Mouse (Mus musculus): ENCODE data around the gene Dab2ip. TPM values are rescaled to one million over a fixed set of nuclear protein-coding genes. Genes with fewer than 3 reads are reported as not detected.

Dab2ip gene
- polyA plus RNA-seq, 1 experiment from 2014 or later, result 33.2 TPM

DNA sequence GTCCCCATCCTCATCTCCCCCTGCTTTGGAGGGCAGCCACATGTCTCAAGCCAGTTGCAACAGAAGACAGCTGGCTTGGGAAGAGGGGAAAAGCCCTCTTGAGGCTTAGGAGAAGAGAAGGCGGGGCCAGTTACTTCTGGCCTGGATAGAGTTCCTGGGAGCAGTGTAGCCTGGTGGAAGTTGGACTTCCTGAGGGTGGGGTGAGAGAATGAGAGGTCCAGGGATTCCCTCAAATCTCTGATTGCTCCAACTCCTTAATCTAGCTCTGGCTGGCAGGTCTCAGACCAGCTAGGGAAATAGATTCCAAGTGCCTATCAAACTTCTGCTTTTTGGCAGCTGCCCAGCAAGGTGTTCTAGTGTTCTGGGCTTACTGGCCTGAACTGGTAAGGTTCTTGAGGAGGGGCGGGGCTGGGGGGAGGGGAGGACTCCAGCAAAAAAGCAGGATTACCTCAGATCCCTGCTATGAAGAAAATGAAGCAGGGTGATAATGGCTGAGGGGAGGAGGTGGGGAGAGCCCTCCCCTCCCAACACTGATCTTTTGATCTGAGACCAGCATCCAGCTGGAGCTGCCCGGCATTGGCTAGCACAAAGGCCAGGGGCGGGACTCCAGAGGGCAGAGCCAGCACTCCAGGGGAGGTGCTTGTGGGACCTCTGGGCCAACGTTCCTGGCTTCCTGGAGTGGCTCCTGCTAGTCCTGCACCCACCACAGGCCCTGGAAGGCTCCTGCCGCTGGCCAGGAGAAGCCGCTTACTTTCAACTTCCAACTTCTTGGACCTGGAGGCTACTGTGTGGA lies 133.4 kb downstream of the Dab2ip start:
- WGBS, result 22% methylated on average over 7 of the region's 7 CpGs
- no peaks in the 10 kb centered on the region for H3K27me3 ChIP-seq (ENCODE audit: control insufficient read depth, insufficient read depth, low read depth, low read length)
- H3K4me3 ChIP-seq (ENCODE audit: low read depth, low read length), result no peak overlapping the region
- 0 out of 2 replicates have a peak, but pooled peaks have one; percentile 16 for ATAC-seq
- H3K4me2 ChIP-seq (ENCODE audit: low read length), result no peak overlapping the region
- no peak overlapping the region for H3K27ac ChIP-seq (ENCODE audit: low read length)
- no peaks in the 10 kb centered on the region for H3K36me3 ChIP-seq (ENCODE audit: control insufficient read depth, insufficient read depth, low read length)
- no peaks in the 10 kb centered on the region for H3K9me3 ChIP-seq (replicated peaks; ENCODE audit: control insufficient read depth, low read length, poor library complexity, severe bottlenecking)
- 0 out of 2 replicates have a peak overlapping the region, but pooled peaks have one; percentile 11 for H3K9ac ChIP-seq (ENCODE audit: low read depth, low read length)
- peaks cover 50% of the 10 kb centered on the region for H3K4me1 ChIP-seq (ENCODE audit: control insufficient read depth, insufficient read depth, low read length)

GRCm38 (mm10) chr2:35692272-35692900 lies 134.3 kb downstream of the Dab2ip start:
- H3K4me3 ChIP-seq (ENCODE audit: low read depth, low read length), result no peak overlapping the region
- H3K9me3 ChIP-seq (replicated peaks; ENCODE audit: control insufficient read depth, low read length, poor library complexity, severe bottlenecking), result no peaks in the 10 kb centered on the region
- no peak overlapping the region for H3K27ac ChIP-seq (ENCODE audit: low read length)
- H3K27me3 ChIP-seq (ENCODE audit: control insufficient read depth, insufficient read depth, low read depth, low read length), result no peaks in the 10 kb centered on the region
- H3K4me2 ChIP-seq (ENCODE audit: low read length), result no peak overlapping the region
- H3K4me1 ChIP-seq (ENCODE audit: control insufficient read depth, insufficient read depth, low read length), result peaks cover 58% of the 10 kb centered on the region
- 88% methylated on average over 11 of the region's 11 CpGs for WGBS
- no peaks in the 10 kb centered on the region for H3K36me3 ChIP-seq (ENCODE audit: control insufficient read depth, insufficient read depth, low read length)
- H3K9ac ChIP-seq (ENCODE audit: low read depth, low read length), result no peak overlapping the region
- ATAC-seq, result no peak

- Histone ChIP-seq H3K4me1 (ENCODE audit: control insufficient read depth, insufficient read depth, low read length) (peaks cover 54% of the 10 kb centered on the region), H3K36me3 (ENCODE audit: control insufficient read depth, insufficient read depth, low read length) (no peaks in the 10 kb centered on the region), H3K9ac (ENCODE audit: low read depth, low read length) (no peak overlapping the region), H3K27ac (ENCODE audit: low read length) (no peak overlapping the region), H3K4me2 (ENCODE audit: low read length) (no peak overlapping the region), H3K4me3 (ENCODE audit: low read depth, low read length) (no peak overlapping the region), H3K27me3 (ENCODE audit: control insufficient read depth, insufficient read depth, low read depth, low read length) (no peaks in the 10 kb centered on the region), H3K9me3 (replicated peaks; ENCODE audit: control insufficient read depth, low read length, poor library complexity, severe bottlenecking) (no peaks in the 10 kb centered on the region)
- WGBS, result 65% methylated on average over 7 of the region's 7 CpGs
- ATAC-seq, result no peak
These were observed 135.0 kb downstream of the Dab2ip start for GRCm38 (mm10) chr2:35693037-35693436.

DNA sequence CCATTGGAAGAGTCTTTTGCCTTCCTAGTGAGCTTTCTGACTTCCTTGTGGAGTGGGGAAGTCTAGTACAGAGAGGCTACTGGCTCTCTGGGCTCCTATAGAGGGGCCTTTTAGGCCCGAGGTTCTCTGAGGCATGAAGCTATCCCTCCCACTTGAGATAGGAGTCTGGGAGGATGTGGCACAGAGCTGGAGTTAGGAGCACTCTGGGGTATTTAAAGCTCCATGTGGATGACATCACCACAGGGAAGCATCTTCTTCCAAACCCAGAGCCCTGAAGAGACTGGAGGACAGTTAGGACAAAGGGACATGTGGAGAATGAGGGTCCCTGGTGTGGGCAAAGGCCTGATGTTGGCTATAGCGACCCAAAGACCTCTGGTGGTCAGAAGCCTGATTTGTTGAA lies 136.0 kb downstream of the Dab2ip start:
- peaks cover 52% of the 10 kb centered on the region for H3K4me1 ChIP-seq (ENCODE audit: control insufficient read depth, insufficient read depth, low read length)
- WGBS, result 58% methylated on average over 2 of the region's 2 CpGs
- no peaks in the 10 kb centered on the region for H3K27me3 ChIP-seq (ENCODE audit: control insufficient read depth, insufficient read depth, low read depth, low read length)
- no peak overlapping the region for H3K4me2 ChIP-seq (ENCODE audit: low read length)
- no peak for ATAC-seq
- H3K27ac ChIP-seq (ENCODE audit: low read length), result no peak overlapping the region
- no peak overlapping the region for H3K9ac ChIP-seq (ENCODE audit: low read depth, low read length)
- no peaks in the 10 kb centered on the region for H3K9me3 ChIP-seq (replicated peaks; ENCODE audit: control insufficient read depth, low read length, poor library complexity, severe bottlenecking)
- H3K36me3 ChIP-seq (ENCODE audit: control insufficient read depth, insufficient read depth, low read length), result no peaks in the 10 kb centered on the region
- no peak overlapping the region for H3K4me3 ChIP-seq (ENCODE audit: low read depth, low read length)

GRCm38 (mm10) chr2:35696193-35696541 lies 138.1 kb downstream of the Dab2ip start:
- Histone ChIP-seq H3K4me3 (ENCODE audit: low read depth, low read length) (no peak overlapping the region), H3K9ac (ENCODE audit: low read depth, low read length) (no peak overlapping the region), H3K4me2 (ENCODE audit: low read length) (no peak overlapping the region), H3K27ac (ENCODE audit: low read length) (peak overlapping the region; percentile 6; the same call in 1 of the 2 replicates), H3K27me3 (ENCODE audit: control insufficient read depth, insufficient read depth, low read depth, low read length) (no peaks in the 10 kb centered on the region), H3K9me3 (replicated peaks; ENCODE audit: control insufficient read depth, low read length, poor library complexity, severe bottlenecking) (no peaks in the 10 kb centered on the region), H3K36me3 (ENCODE audit: control insufficient read depth, insufficient read depth, low read length) (no peaks in the 10 kb centered on the region), H3K4me1 (ENCODE audit: control insufficient read depth, insufficient read depth, low read length) (peaks cover 46% of the 10 kb centered on the region)
- ATAC-seq, result no peak
- 65% methylated on average over 7 of the region's 7 CpGs for WGBS

- Histone ChIP-seq H3K27me3 (ENCODE audit: control insufficient read depth, insufficient read depth, low read depth, low read length) (no peaks in the 10 kb centered on the region), H3K9ac (ENCODE audit: low read depth, low read length) (no peak overlapping the region; the same call in none of the 2 replicates), H3K4me1 (ENCODE audit: control insufficient read depth, insufficient read depth, low read length) (peaks cover 40% of the 10 kb centered on the region), H3K9me3 (replicated peaks; ENCODE audit: control insufficient read depth, low read length, poor library complexity, severe bottlenecking) (no peaks in the 10 kb centered on the region), H3K4me2 (ENCODE audit: low read length) (peak overlapping the region; percentile 17; the same call in 1 of the 2 replicates), H3K36me3 (ENCODE audit: control insufficient read depth, insufficient read depth, low read length) (no peaks in the 10 kb centered on the region), H3K27ac (ENCODE audit: low read length) (peak overlapping the region; percentile 39), H3K4me3 (ENCODE audit: low read depth, low read length) (no peak overlapping the region)
- WGBS, result 32% methylated on average over 3 of the region's 3 CpGs
- no peak for ATAC-seq
These were observed 138.7 kb downstream of the Dab2ip start for GRCm38 (mm10) chr2:35696542-35697391.

GRCm38 (mm10) chr2:35697768-35698167 lies 139.7 kb downstream of the Dab2ip start:
- Histone ChIP-seq H3K27ac (ENCODE audit: low read length) (no peak overlapping the region), H3K4me1 (ENCODE audit: control insufficient read depth, insufficient read depth, low read length) (peaks cover 39% of the 10 kb centered on the region), H3K4me2 (ENCODE audit: low read length) (no peak overlapping the region), H3K9me3 (replicated peaks; ENCODE audit: control insufficient read depth, low read length, poor library complexity, severe bottlenecking) (no peaks in the 10 kb centered on the region), H3K27me3 (ENCODE audit: control insufficient read depth, insufficient read depth, low read depth, low read length) (no peaks in the 10 kb centered on the region), H3K36me3 (ENCODE audit: control insufficient read depth, insufficient read depth, low read length) (no peaks in the 10 kb centered on the region), H3K4me3 (ENCODE audit: low read depth, low read length) (no peak overlapping the region), H3K9ac (ENCODE audit: low read depth, low read length) (no peak overlapping the region)
- 88% methylated on average over 3 of the region's 3 CpGs for WGBS
- no peak for ATAC-seq

- 86% methylated on average over 2 of the region's 2 CpGs for WGBS
- H3K4me3 ChIP-seq (ENCODE audit: low read depth, low read length), result no peak overlapping the region
- no peaks in the 10 kb centered on the region for H3K36me3 ChIP-seq (ENCODE audit: control insufficient read depth, insufficient read depth, low read length)
- no peak overlapping the region for H3K27ac ChIP-seq (ENCODE audit: low read length)
- peaks cover 23% of the 10 kb centered on the region for H3K4me1 ChIP-seq (ENCODE audit: control insufficient read depth, insufficient read depth, low read length)
- no peaks in the 10 kb centered on the region for H3K27me3 ChIP-seq (ENCODE audit: control insufficient read depth, insufficient read depth, low read depth, low read length)
- no peak overlapping the region for H3K4me2 ChIP-seq (ENCODE audit: low read length)
- no peak for ATAC-seq
- no peak overlapping the region for H3K9ac ChIP-seq (ENCODE audit: low read depth, low read length)
- H3K9me3 ChIP-seq (replicated peaks; ENCODE audit: control insufficient read depth, low read length, poor library complexity, severe bottlenecking), result no peaks in the 10 kb centered on the region
These were observed 142.9 kb downstream of the Dab2ip start for GRCm38 (mm10) chr2:35700966-35701365.
